Mouse (Mus musculus): ENCODE data around the gene Pamr1. TPM values are rescaled to one million over a fixed set of nuclear protein-coding genes. Genes with fewer than 3 reads are reported as not detected.

Pamr1 gene
- polyA plus RNA-seq, 1 experiment from 2014 or later, result 19.8 TPM

DNA sequence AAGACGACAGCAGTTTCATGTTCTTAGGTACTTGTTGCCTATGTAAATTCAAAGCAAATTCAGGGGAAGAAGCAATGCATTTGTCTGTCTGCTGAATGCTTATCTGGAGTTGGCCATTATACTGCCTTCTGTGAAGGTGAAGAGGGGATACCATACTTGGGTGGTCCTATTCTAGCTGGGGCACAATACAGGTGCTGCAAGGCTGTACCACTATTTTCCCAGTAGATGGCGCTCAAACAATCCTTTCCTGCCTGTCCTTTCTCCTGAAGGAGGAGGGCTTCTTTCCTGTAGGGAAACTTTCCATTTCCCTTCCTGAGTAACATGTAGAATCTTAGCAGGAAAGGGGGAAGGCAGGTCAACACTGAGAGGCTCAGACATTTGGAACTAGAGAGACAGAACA is 40.2 kb downstream of the Pamr1 start:
- ATAC-seq (ENCODE audit: low FRiP score, low TSS enrichment), result no peak
- 43% methylated on average over 2 of the region's 2 CpGs for WGBS
- no peaks in the 10 kb centered on the region for H3K4me1 ChIP-seq (replicated peaks; ENCODE audit: control insufficient read depth, insufficient read depth)
- H3K4me3 ChIP-seq (ENCODE audit: low read depth, low read length), result no peak overlapping the region
- peak; percentile 19 for DNase-seq (ENCODE audit: low spot score)
- H3K4me2 ChIP-seq (replicated peaks; ENCODE audit: low read depth), result no peak overlapping the region
- no peak overlapping the region for H3K27ac ChIP-seq (replicated peaks)
- no peaks in the 10 kb centered on the region for H3K9me3 ChIP-seq (ENCODE audit: control insufficient read depth, low read length)
- H3K9ac ChIP-seq (ENCODE audit: low read length), result no peak overlapping the region
- peak; percentile 92 for TF ChIP-seq CTCF (IDR thresholded peaks at IDR 0.05; ENCODE audit: low read depth)
- no peak for TF ChIP-seq EP300 (optimal IDR thresholded peaks at IDR 0.05)
- H3K36me3 ChIP-seq (ENCODE audit: control insufficient read depth, insufficient read depth, low read length), result no peaks in the 10 kb centered on the region
- no peaks in the 10 kb centered on the region for H3K27me3 ChIP-seq (ENCODE audit: control insufficient read depth, insufficient read depth, low read length)

DNA sequence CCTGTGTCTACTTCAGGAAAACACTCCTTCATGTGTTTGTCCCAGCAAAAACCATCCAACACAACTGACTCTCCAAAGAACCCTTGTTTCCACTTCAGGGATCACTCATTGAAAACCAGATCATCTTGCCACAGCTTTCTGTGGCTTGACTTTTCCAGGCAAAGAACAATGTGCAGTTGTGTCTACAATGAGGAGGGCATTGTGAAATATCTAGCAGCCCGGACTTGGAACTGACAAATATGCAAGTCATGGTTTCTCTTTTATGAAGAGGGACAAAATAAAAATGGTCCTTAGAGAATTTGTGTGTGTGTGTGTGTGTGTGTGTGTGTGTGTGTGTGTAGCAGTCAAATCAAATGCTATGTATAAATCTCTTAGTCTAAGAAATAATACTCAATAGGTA is 44.7 kb downstream of the Pamr1 start:
- ATAC-seq (ENCODE audit: low FRiP score, low TSS enrichment), result no peak
- TF ChIP-seq EP300 (optimal IDR thresholded peaks at IDR 0.05), result no peak

DNA sequence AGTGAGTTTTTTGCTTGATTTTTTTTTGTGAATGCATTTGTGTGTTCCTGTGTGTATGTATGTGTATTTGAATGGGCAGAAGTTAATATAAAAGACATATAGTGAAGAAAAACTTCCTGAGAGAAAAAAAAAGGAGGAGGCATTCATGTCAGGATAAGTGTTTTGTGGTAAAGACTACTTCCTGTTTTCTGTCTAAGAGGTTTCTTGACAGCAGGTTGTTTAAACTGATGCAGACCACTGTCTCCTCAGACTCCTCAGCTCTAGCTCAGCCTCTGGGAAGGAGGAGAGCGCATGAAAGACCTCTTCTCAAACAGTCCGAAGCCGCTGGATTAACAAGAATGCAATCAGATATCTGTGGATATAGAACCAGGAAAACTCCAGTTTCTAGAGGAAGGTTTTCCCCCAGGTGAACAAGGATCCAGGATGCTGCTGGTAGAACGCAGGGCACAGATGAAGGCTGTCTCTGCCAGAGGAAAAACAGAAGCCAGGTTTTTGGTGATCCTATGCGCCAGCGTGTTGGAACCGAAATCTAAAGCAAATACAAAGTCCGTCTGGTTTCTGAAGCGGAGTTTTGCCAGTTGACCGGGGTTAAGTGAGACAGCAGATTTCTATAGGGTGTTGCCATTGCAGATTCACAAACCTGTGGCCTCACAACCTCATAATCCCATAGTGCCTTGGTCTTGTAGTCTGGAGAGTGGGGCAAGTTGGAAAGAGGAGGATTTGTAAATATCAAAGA is 45.8 kb downstream of the Pamr1 start:
- Histone ChIP-seq H3K27ac (replicated peaks) (no peak overlapping the region), H3K36me3 (ENCODE audit: control insufficient read depth, insufficient read depth, low read length) (no peaks in the 10 kb centered on the region), H3K9me3 (ENCODE audit: control insufficient read depth, low read length) (no peaks in the 10 kb centered on the region), H3K27me3 (ENCODE audit: control insufficient read depth, insufficient read depth, low read length) (no peaks in the 10 kb centered on the region), H3K4me2 (replicated peaks; ENCODE audit: low read depth) (no peak overlapping the region), H3K4me3 (ENCODE audit: low read depth, low read length) (no peak overlapping the region), H3K9ac (ENCODE audit: low read length) (no peak overlapping the region), H3K4me1 (replicated peaks; ENCODE audit: control insufficient read depth, insufficient read depth) (no peaks in the 10 kb centered on the region)
- WGBS, result 90% methylated on average over 10 of the region's 10 CpGs
- DNase-seq (ENCODE audit: low spot score) (no peak), ATAC-seq (ENCODE audit: low FRiP score, low TSS enrichment) (no peak)
- no peak for TF ChIP-seq EP300 (optimal IDR thresholded peaks at IDR 0.05)
- TF ChIP-seq CTCF (IDR thresholded peaks at IDR 0.05; ENCODE audit: low read depth), result no peak

More for the DNA sequence above, 44.7 kb downstream of the Pamr1 start:
- Histone ChIP-seq H3K9ac (ENCODE audit: low read length) (no peak overlapping the region), H3K27ac (replicated peaks) (no peak overlapping the region), H3K4me1 (replicated peaks; ENCODE audit: control insufficient read depth, insufficient read depth) (no peaks in the 10 kb centered on the region), H3K4me2 (replicated peaks; ENCODE audit: low read depth) (no peak overlapping the region), H3K9me3 (ENCODE audit: control insufficient read depth, low read length) (no peaks in the 10 kb centered on the region), H3K4me3 (ENCODE audit: low read depth, low read length) (no peak overlapping the region), H3K27me3 (ENCODE audit: control insufficient read depth, insufficient read depth, low read length) (no peaks in the 10 kb centered on the region), H3K36me3 (ENCODE audit: control insufficient read depth, insufficient read depth, low read length) (no peaks in the 10 kb centered on the region)
- no peak for DNase-seq (ENCODE audit: low spot score)
- 81% methylated on average over 1 of the region's 1 CpGs for WGBS

DNA sequence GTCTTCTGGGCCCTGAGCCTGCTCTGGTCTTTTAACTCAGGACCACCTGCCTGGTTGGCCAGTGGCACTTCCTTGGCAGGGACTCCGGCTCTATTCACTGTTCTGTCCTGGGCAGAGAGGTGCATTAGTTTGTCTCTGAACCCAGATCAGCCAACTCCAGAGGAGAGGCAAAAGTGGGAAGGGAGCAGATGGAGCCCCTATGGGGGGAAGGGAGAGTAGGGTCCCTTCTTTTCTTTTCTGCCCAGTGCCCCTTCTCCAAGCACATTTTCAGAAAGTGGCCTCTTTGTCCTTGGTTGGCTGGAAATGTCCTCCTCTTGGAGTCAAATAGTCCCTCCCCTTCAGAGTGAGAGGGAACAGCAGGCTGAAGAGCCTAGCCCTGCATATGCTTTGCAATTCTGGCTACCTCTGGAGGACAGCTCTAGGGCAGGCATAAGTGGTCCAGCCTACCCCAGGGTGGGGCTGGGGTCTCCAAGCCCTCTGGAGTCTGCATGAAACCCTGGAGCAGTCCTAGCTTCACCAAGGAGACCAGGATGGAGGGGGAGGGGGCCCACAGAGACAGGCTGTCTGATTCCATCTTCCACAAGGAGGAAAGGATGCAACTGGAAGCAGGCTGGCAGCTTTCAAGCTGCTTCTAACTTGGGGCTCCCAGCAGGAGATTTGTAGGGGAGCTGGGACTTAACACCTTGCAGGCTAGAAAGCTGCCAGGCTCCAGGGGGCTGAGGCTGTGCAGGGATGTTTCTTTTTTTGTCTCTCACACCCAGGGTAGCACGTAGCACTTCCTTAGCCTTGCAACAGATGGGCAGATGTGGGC is 49.3 kb downstream of the Pamr1 start:
- ATAC-seq (ENCODE audit: low FRiP score, low TSS enrichment) (no peak), DNase-seq (ENCODE audit: low spot score) (no peak)
- TF ChIP-seq CTCF (IDR thresholded peaks at IDR 0.05; ENCODE audit: low read depth) (no peak), EP300 (optimal IDR thresholded peaks at IDR 0.05) (no peak)
- no peak overlapping the region for H3K27ac ChIP-seq (replicated peaks)
- H3K9ac ChIP-seq (ENCODE audit: low read length), result no peak overlapping the region
- no peaks in the 10 kb centered on the region for H3K27me3 ChIP-seq (ENCODE audit: control insufficient read depth, insufficient read depth, low read length)
- H3K36me3 ChIP-seq (ENCODE audit: control insufficient read depth, insufficient read depth, low read length), result no peaks in the 10 kb centered on the region
- H3K4me1 ChIP-seq (replicated peaks; ENCODE audit: control insufficient read depth, insufficient read depth), result no peaks in the 10 kb centered on the region
- no peak overlapping the region for H3K4me3 ChIP-seq (ENCODE audit: low read depth, low read length)
- no peaks in the 10 kb centered on the region for H3K9me3 ChIP-seq (ENCODE audit: control insufficient read depth, low read length)
- H3K4me2 ChIP-seq (replicated peaks; ENCODE audit: low read depth), result no peak overlapping the region
- 41% methylated on average over 2 of the region's 2 CpGs for WGBS

DNA sequence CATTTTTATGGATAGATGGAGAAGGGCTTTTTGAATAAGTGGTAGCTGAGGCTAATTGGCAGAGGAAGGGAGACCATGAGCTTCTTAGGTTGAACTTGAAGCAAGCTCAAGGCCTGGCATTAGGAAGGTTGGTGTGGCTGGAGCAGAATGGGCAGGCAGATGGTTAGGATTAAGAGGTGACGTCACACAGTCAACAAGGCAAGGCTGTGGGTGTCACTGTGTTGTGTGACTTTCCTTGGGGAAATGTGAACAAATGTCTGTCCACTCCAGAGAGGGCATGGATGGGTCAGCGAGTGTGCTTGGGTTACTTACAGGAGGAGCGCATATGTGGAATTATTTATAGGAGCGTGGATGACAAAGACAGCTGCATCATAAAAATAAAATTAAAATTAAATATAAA is 50.7 kb downstream of the Pamr1 start:
- no peaks in the 10 kb centered on the region for H3K27me3 ChIP-seq (ENCODE audit: control insufficient read depth, insufficient read depth, low read length)
- no peak overlapping the region for H3K4me2 ChIP-seq (replicated peaks; ENCODE audit: low read depth)
- DNase-seq (ENCODE audit: low spot score) (no peak), ATAC-seq (ENCODE audit: low FRiP score, low TSS enrichment) (no peak)
- WGBS, result 85% methylated on average over 4 of the region's 4 CpGs
- no peaks in the 10 kb centered on the region for H3K9me3 ChIP-seq (ENCODE audit: control insufficient read depth, low read length)
- no peak for TF ChIP-seq CTCF (IDR thresholded peaks at IDR 0.05; ENCODE audit: low read depth)
- TF ChIP-seq EP300 (optimal IDR thresholded peaks at IDR 0.05), result no peak
- no peak overlapping the region for H3K4me3 ChIP-seq (ENCODE audit: low read depth, low read length)
- H3K36me3 ChIP-seq (ENCODE audit: control insufficient read depth, insufficient read depth, low read length), result no peaks in the 10 kb centered on the region
- no peak overlapping the region for H3K9ac ChIP-seq (ENCODE audit: low read length)
- H3K27ac ChIP-seq (replicated peaks), result no peak overlapping the region
- H3K4me1 ChIP-seq (replicated peaks; ENCODE audit: control insufficient read depth, insufficient read depth), result no peaks in the 10 kb centered on the region

DNA sequence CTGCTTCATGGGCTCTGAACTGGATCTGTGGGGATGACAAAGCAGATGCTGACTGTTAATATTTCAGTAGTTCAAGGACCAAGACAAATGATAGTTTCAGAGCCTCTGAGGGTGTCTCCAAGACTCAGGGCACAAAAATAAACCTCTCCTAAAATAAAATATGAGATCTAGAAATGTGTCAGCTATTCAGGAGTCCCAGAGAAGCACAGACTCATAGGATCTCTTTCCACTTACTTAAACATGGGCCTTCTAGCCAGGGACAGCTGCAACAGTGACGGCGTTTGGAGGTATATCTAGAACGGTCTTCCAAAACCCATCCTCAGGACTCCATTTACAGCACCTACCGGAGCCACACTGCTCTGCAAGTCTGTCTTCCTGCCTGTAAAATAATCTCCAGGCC is 60.7 kb downstream of the Pamr1 start:
- H3K36me3 ChIP-seq (ENCODE audit: control insufficient read depth, insufficient read depth, low read length), result no peaks in the 10 kb centered on the region; the same call in 1 of the 2 replicates
- no peaks in the 10 kb centered on the region for H3K4me1 ChIP-seq (replicated peaks; ENCODE audit: control insufficient read depth, insufficient read depth)
- H3K4me3 ChIP-seq (ENCODE audit: low read depth, low read length), result no peak overlapping the region
- no peaks in the 10 kb centered on the region for H3K27me3 ChIP-seq (ENCODE audit: control insufficient read depth, insufficient read depth, low read length)
- H3K27ac ChIP-seq (replicated peaks), result no peak overlapping the region
- no peaks in the 10 kb centered on the region for H3K9me3 ChIP-seq (ENCODE audit: control insufficient read depth, low read length)
- DNase-seq (ENCODE audit: low spot score) (no peak), ATAC-seq (ENCODE audit: low FRiP score, low TSS enrichment) (no peak)
- H3K4me2 ChIP-seq (replicated peaks; ENCODE audit: low read depth), result no peak overlapping the region
- H3K9ac ChIP-seq (ENCODE audit: low read length), result no peak overlapping the region
- TF ChIP-seq EP300 (optimal IDR thresholded peaks at IDR 0.05) (no peak), CTCF (IDR thresholded peaks at IDR 0.05; ENCODE audit: low read depth) (no peak)
- WGBS, result 93% methylated on average over 4 of the region's 4 CpGs

Measured in stomach, postnatal 0 days (tissue).